Mouse (Mus musculus) liver (tissue): ENCODE data around the gene Olfr1489.
"Not testable (repeated sequence)": the region's sequence is repeated elsewhere in the genome, so short reads cannot be mapped to it uniquely, and the experiment has no call there.

Experiments used
- DNase-seq: peaks from one replicate; pipeline ENCODE4 v3.0.0-alpha.2; 2020; ENCODE audit warnings: mixed read lengths

Gene Olfr1489

DNA sequence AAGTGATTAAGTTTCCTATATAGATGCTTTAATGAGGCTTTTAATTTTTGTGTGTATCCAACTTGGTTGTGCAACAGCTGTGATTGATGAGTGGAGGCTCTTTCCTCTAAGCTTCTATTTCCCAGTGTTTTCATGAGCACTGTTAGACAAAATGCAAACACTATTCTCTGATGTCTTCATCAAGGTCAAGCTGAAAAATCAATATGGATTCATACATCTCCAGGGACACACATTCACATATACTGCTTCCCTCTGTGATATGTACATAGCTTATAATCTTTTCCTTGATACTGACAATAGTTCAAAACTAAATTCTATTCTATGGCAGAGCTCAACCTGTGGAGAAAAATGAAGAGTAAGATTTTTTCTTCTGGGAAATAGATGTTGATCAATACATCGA lies at the start of gene Olfr1489:
Gene Olfr1489, plus strand, starts transcription at position 301 of the 400 bp plus-strand sequence.
- no peak for DNase-seq

GRCm38 (mm10) chr19:13583211-13583610 lies 48.2 kb upstream of the Olfr1489 start, which contains the start of gene Olfr1484:
Olfr1484 (plus strand) TSS chr19:13583511.
- no peak for DNase-seq

- DNase-seq: not testable (repeated sequence)
Measured at GRCm38 (mm10) chr19:13617075-13617474, 14.3 kb upstream of the Olfr1489 start, which contains the start of gene Olfr1487. Olfr1487 (plus strand) TSS chr19:13617375.

DNA sequence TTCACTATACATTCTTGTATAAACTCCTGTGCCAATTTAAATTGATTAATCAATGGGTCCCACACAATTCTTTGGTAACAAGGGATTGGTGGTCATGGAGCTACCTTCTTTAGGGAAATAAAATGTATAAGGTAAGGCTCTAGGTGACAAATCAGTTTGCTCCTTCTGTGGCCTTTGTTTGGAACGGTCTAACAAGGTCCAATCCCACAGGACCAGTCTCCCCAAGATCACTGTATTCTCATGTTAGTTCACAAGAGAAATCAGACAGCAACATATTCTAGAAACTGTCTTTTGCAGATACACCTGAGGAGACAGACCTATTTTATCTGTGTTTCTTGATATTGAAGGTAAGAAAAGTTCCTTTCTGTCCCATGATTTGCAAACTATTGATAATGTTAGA lies 19.4 kb downstream of the Olfr1489 start, which contains the start of gene Olfr1490:
Gene Olfr1490, plus strand, starts transcription at position 301 of the 400 bp plus-strand sequence.
- DNase-seq: no peak
